Mouse (Mus musculus) MEL (cell line): Measurements from ENCODE around the gene Rab33a. TPM values are rescaled to one million over a fixed set of nuclear protein-coding genes. Genes with fewer than 3 reads are reported as not detected.

Experiments used
- DNase-seq: peaks from one replicate; pipeline ENCODE4 v3.0.0; 2011; ENCODE audit warnings: low read depth, low spot score
- H3K27ac ChIP-seq: 2 replicates; pipeline ENCODE4 v1.5.1; 2012; ENCODE audit warnings: low read depth, mild to moderate bottlenecking, control low read depth, low read length, moderate library complexity; ENCODE audit not compliant: control insufficient read depth
- H3K27me3 ChIP-seq, 2 experiments: fragments of 150-350 bp in 1 of 2; sonication (generic) in 1 of 2; 2 replicates each; pipeline ENCODE4 v1.6.1; 2012; ENCODE audit warnings: low read length in 2 of 2, mild to moderate bottlenecking in 2 of 2, improper control_type of control experiment in 1 of 2, moderate library complexity in 1 of 2; ENCODE audit not compliant: insufficient read depth in 2 of 2, control insufficient read depth in 1 of 2
- H3K36me3 ChIP-seq, 2 experiments: 2 replicates each; pipeline ENCODE4 v1.6.1; 2012 to 2014; ENCODE audit warnings: low read length in 2 of 2, improper control_type of control experiment in 1 of 2, inconsistent platforms in 1 of 2, mild to moderate bottlenecking in 1 of 2; ENCODE audit not compliant: insufficient read depth in 2 of 2, control insufficient read depth in 1 of 2
- H3K4me1 ChIP-seq, 2 experiments: fragments of 150-350 bp in 1 of 2; sonication (generic) in 1 of 2; 2 replicates each; pipeline ENCODE4 v1.6.1; 2012; ENCODE audit warnings: low read length in 2 of 2, improper control_type of control experiment in 1 of 2, mild to moderate bottlenecking in 1 of 2; ENCODE audit not compliant: insufficient read depth in 2 of 2, control insufficient read depth in 1 of 2
- H3K4me3 ChIP-seq, 2 experiments: fragments of 150-350 bp in 1 of 2; sonication (generic) in 1 of 2; 2 replicates each; pipeline ENCODE4 v1.5.1; 2012; ENCODE audit warnings: low read depth in 2 of 2, low read length in 2 of 2, mild to moderate bottlenecking in 2 of 2, moderate library complexity in 2 of 2, control low read depth in 1 of 2, improper control_type of control experiment in 1 of 2; ENCODE audit not compliant: control insufficient read depth in 1 of 2, insufficient read depth in 1 of 2
- H3K79me2 ChIP-seq: 2 replicates; pipeline ENCODE4 v1.6.1; 2012; ENCODE audit warnings: mild to moderate bottlenecking, low read length, moderate library complexity; ENCODE audit not compliant: control insufficient read depth, poor library complexity, insufficient read depth
- H3K9ac ChIP-seq: 2 replicates; pipeline ENCODE4 v1.6.1; 2012; ENCODE audit warnings: low read depth, mild to moderate bottlenecking, control low read depth, low read length, moderate library complexity; ENCODE audit not compliant: control insufficient read depth, poor library complexity, severe bottlenecking
- H3K9me3 ChIP-seq: fragments of 150-350 bp; sonication (generic); replicated peaks from 2 replicates; pipeline ENCODE4 v1.6.1; 2012; ENCODE audit warnings: mild to moderate bottlenecking, low read length, improper control_type of control experiment, moderate library complexity; ENCODE audit not compliant: insufficient read depth
- BHLHE40 ChIP-seq: IDR thresholded peaks from 2 replicates; pipeline ENCODE4 v1.6.1; 2012; ENCODE audit warnings: low read depth, mild to moderate bottlenecking, inconsistent platforms, low read length, improper control_type of control experiment, borderline replicate concordance
- CHD1 ChIP-seq: IDR thresholded peaks from 2 replicates; pipeline ENCODE4 v1.6.1; 2012; ENCODE audit warnings: low read depth, mild to moderate bottlenecking, inconsistent platforms, low read length, improper control_type of control experiment
- CTCF ChIP-seq, 3 experiments: IDR thresholded peaks in 2 of 3; conservative IDR thresholded peaks in 1 of 3; 2 replicates each; pipeline ENCODE4 v1.5.1; 2011 to 2012; ENCODE audit warnings: low read length in 3 of 3, low read depth in 2 of 3, mild to moderate bottlenecking in 2 of 3, improper control_type of control experiment in 1 of 3, inconsistent platforms in 1 of 3, mixed read lengths in 1 of 3, moderate library complexity in 1 of 3; ENCODE audit not compliant: control insufficient read depth in 1 of 3, insufficient read depth in 1 of 3, poor library complexity in 1 of 3, severe bottlenecking in 1 of 3
- E2F4 ChIP-seq: IDR thresholded peaks from 2 replicates; pipeline ENCODE4 v1.6.1; 2011; ENCODE audit warnings: low read depth, low read length, improper control_type of control experiment, borderline replicate concordance
- GATA1 ChIP-seq: IDR thresholded peaks from 2 replicates; pipeline ENCODE4 v1.6.1; 2011; ENCODE audit warnings: low read depth, low read length, improper control_type of control experiment
- HCFC1 ChIP-seq: IDR thresholded peaks from 2 replicates; pipeline ENCODE4 v1.6.1; 2012; ENCODE audit warnings: low read depth, mild to moderate bottlenecking, inconsistent platforms, low read length, improper control_type of control experiment, moderate library complexity
- MAFK ChIP-seq: IDR thresholded peaks from 2 replicates; pipeline ENCODE4 v1.6.1; 2011; ENCODE audit warnings: low read depth, mild to moderate bottlenecking, low read length, improper control_type of control experiment, borderline replicate concordance
- MAZ ChIP-seq: IDR thresholded peaks from 2 replicates; pipeline ENCODE4 v1.6.1; 2012; ENCODE audit warnings: low read depth, mild to moderate bottlenecking, inconsistent platforms, low read length, improper control_type of control experiment
- MXI1 ChIP-seq: IDR thresholded peaks from 2 replicates; pipeline ENCODE4 v1.6.1; 2011; ENCODE audit warnings: mild to moderate bottlenecking, low read depth, low read length, improper control_type of control experiment
- MYC ChIP-seq: IDR thresholded peaks from 2 replicates; pipeline ENCODE4 v1.6.1; 2011; ENCODE audit warnings: low read depth, mild to moderate bottlenecking, low read length, improper control_type of control experiment, moderate library complexity
- NELFE ChIP-seq: IDR thresholded peaks from 2 replicates; pipeline ENCODE4 v1.6.1; 2011; ENCODE audit warnings: low read depth, low read length, improper control_type of control experiment
- NRF1 ChIP-seq: IDR thresholded peaks from 2 replicates; pipeline ENCODE4 v1.6.1; 2014; ENCODE audit warnings: low read depth, mild to moderate bottlenecking, inconsistent platforms, low read length, improper control_type of control experiment, moderate library complexity; ENCODE audit not compliant: poor library complexity, insufficient read depth, severe bottlenecking
- POLR2A ChIP-seq, 2 experiments: IDR thresholded peaks; 2 replicates each; pipeline ENCODE4 v1.6.1; 2011 to 2012; ENCODE audit warnings: low read length in 2 of 2, mild to moderate bottlenecking in 2 of 2, control low read depth in 1 of 2, improper control_type of control experiment in 1 of 2, low read depth in 1 of 2, moderate library complexity in 1 of 2; ENCODE audit not compliant: control insufficient read depth in 1 of 2, insufficient read depth in 1 of 2, poor library complexity in 1 of 2
- POLR2AphosphoS2 ChIP-seq: IDR thresholded peaks from 2 replicates; pipeline ENCODE4 v1.6.1; 2011; ENCODE audit warnings: low read length, improper control_type of control experiment
- POLR2AphosphoS5 ChIP-seq: IDR thresholded peaks from 2 replicates; pipeline ENCODE4 v1.6.1; 2012; ENCODE audit warnings: low read depth, borderline replicate concordance, mild to moderate bottlenecking, inconsistent platforms, low read length, moderate library complexity, mixed read lengths
- RAD21 ChIP-seq: IDR thresholded peaks from 2 replicates; pipeline ENCODE4 v1.6.1; 2011; ENCODE audit warnings: mild to moderate bottlenecking, low read depth, low read length, improper control_type of control experiment
- RCOR1 ChIP-seq: IDR thresholded peaks from 2 replicates; pipeline ENCODE4 v1.6.1; 2012; ENCODE audit warnings: low read depth, mild to moderate bottlenecking, inconsistent platforms, low read length, improper control_type of control experiment
- SIN3A ChIP-seq: IDR thresholded peaks from 2 replicates; pipeline ENCODE4 v1.6.1; 2012; ENCODE audit warnings: low read length, improper control_type of control experiment, inconsistent platforms
- SMC3 ChIP-seq: IDR thresholded peaks from 2 replicates; pipeline ENCODE4 v1.6.1; 2011; ENCODE audit warnings: low read depth, low read length, improper control_type of control experiment
- TBP ChIP-seq: IDR thresholded peaks from 2 replicates; pipeline ENCODE4 v1.8.0; 2011; ENCODE audit warnings: low read depth, low read length, improper control_type of control experiment
- UBTF ChIP-seq: IDR thresholded peaks from 2 replicates; pipeline ENCODE4 v1.6.1; 2012; ENCODE audit warnings: low read depth, mild to moderate bottlenecking, inconsistent platforms, low read length, improper control_type of control experiment, moderate library complexity, borderline replicate concordance; ENCODE audit not compliant: insufficient read depth
- USF1 ChIP-seq: IDR thresholded peaks from 2 replicates; pipeline ENCODE4 v1.6.1; 2014; ENCODE audit warnings: low read depth, mild to moderate bottlenecking, inconsistent platforms, low read length, improper control_type of control experiment, moderate library complexity
- USF2 ChIP-seq, 2 experiments: IDR thresholded peaks; 2 replicates each; pipeline ENCODE4 v1.6.1; 2011 to 2012; ENCODE audit warnings: improper control_type of control experiment in 2 of 2, low read length in 2 of 2, borderline replicate concordance in 1 of 2, inconsistent platforms in 1 of 2, low read depth in 1 of 2, mild to moderate bottlenecking in 1 of 2; ENCODE audit not compliant: insufficient read depth in 1 of 2
- ZKSCAN1 ChIP-seq: IDR thresholded peaks from 2 replicates; pipeline ENCODE4 v1.6.1; 2012; ENCODE audit warnings: low read depth, mild to moderate bottlenecking, inconsistent platforms, low read length, improper control_type of control experiment, moderate library complexity
- ZMIZ1 ChIP-seq: IDR thresholded peaks from 2 replicates; pipeline ENCODE4 v1.6.1; 2012; ENCODE audit warnings: low read depth, mild to moderate bottlenecking, inconsistent platforms, low read length, improper control_type of control experiment, moderate library complexity
- ZNF384 ChIP-seq: IDR thresholded peaks from 2 replicates; pipeline ENCODE4 v1.6.1; 2012; ENCODE audit warnings: low read depth, mild to moderate bottlenecking, inconsistent platforms, low read length, improper control_type of control experiment
- polyA plus RNA-seq, 2 experiments: library from polyadenylated mRNA; stranded (reverse) in 1 of 2; unstranded in 1 of 2; fragments of >175 nt in 1 of 2; fragments of >200 nt in 1 of 2; gene quantifications; 2 replicates each; pipeline versions ENCODE4 v1.2.1 to v1.2.4; 2012; ENCODE audit warnings: low replicate concordance in 2 of 2, low read depth in 1 of 2; ENCODE audit not compliant: insufficient read length in 2 of 2, insufficient read depth in 1 of 2, missing spikeins in 1 of 2
- total RNA-seq: library from RNA; depleted of rRNA; stranded (reverse); fragments of 300-350 nt; gene quantifications from 2 replicates; pipeline ENCODE4 v1.2.3, GENCODE M21; 2012

The Rab33a gene
- total and polyA plus RNA-seq, 3 experiments, result 0.46 TPM; not detected in 2

- no peaks in the 10 kb centered on the region for H3K79me2 ChIP-seq
Observed at GRCm38 (mm10) chrX:48493763-48494162, 25.3 kb upstream of the Rab33a start.

GRCm38 (mm10) chrX:48513166-48513807 is 5.8 kb upstream of the Rab33a start, which contains the start of gene Aifm1:
TSS of gene Aifm1 (minus strand) at chrX:48513563.
- H3K9ac ChIP-seq, result peak within 1 kb of the TSS; percentile 96
- TF ChIP-seq HCFC1, result peak; percentile 79
- TF ChIP-seq ZKSCAN1, result no peak
- TF ChIP-seq NELFE, result peak; percentile 55
- TF ChIP-seq ZNF384, result no peak
- TF ChIP-seq RAD21, result no peak
- no peak for TF ChIP-seq MAFK
- TF ChIP-seq MXI1, result peak; percentile 9; the same call in 1 of the 2 replicates
- peak; percentile 61 to 66 for TF ChIP-seq POLR2A (IDR thresholded peaks at IDR 0.05; ENCODE audit: control insufficient read depth in 1 of 2, insufficient read depth in 1 of 2, low read depth in 1 of 2, low read length in 2 of 2, poor library complexity in 1 of 2)
- peak; percentile 33; the same call in 1 of the 2 replicates for TF ChIP-seq TBP
- TF ChIP-seq SIN3A, result no peak; the same call in 1 of the 2 replicates
- TF ChIP-seq E2F4, result no peak
- peak; percentile 36; the same call in 1 of the 2 replicates for TF ChIP-seq ZMIZ1
- no peak for TF ChIP-seq BHLHE40
- 0 out of 2 replicates have a peak, but pooled peaks have one; percentile 12 for TF ChIP-seq MYC
- TF ChIP-seq RCOR1, result no peak
- peak; percentile 98 for TF ChIP-seq NRF1
- no peak for TF ChIP-seq UBTF
- TF ChIP-seq MAZ, result no peak
- peak within 1 kb of the TSS; percentile 90 for H3K27ac ChIP-seq
- H3K4me3 ChIP-seq, result peak within 1 kb of the TSS; percentile 85 to 96
- peaks cover 0 to 10% of the 10 kb centered on the region in 2 experiments; a peak in 2 of 4 replicates for H3K36me3 ChIP-seq
- H3K9me3 ChIP-seq, result no peaks in the 10 kb centered on the region
- no peaks in the 10 kb centered on the region for H3K27me3 ChIP-seq
- peak; percentile 95 for DNase-seq
- H3K79me2 ChIP-seq, result peaks cover 16% of the 10 kb centered on the region
- H3K4me1 ChIP-seq, result peaks cover 5 to 6% of the 10 kb centered on the region in 2 experiments; a peak in 3 of 4 replicates

More at GRCm38 (mm10) chrX:48493763-48494162, 25.3 kb upstream of the Rab33a start:
- DNase-seq, result no peak
- Histone ChIP-seq H3K27me3 (no peaks in the 10 kb centered on the region), H3K27ac (no peak overlapping the region), H3K36me3 (peaks cover 0 to 3% of the 10 kb centered on the region in 2 experiments; a peak in 2 of 4 replicates), H3K4me3 (no peak overlapping the region), H3K9me3 (no peaks in the 10 kb centered on the region), H3K9ac (no peak overlapping the region), H3K4me1 (no peaks in the 10 kb centered on the region)
- TF ChIP-seq SMC3 (no peak), CHD1 (no peak), USF2 (IDR thresholded peaks at IDR 0.05; ENCODE audit: borderline replicate concordance in 1 of 2, insufficient read depth in 1 of 2, low read depth in 1 of 2, low read length in 2 of 2) (no peak), POLR2AphosphoS5 (no peak), MAFK (no peak), POLR2AphosphoS2 (no peak), HCFC1 (no peak), USF1 (no peak), CTCF (IDR thresholded peaks at IDR 0.05 in 2 of 3, conservative IDR thresholded peaks at IDR 0.05 in 1 of 3; ENCODE audit: control insufficient read depth in 1 of 3, insufficient read depth in 1 of 3, low read depth in 2 of 3, low read length in 3 of 3, poor library complexity in 1 of 3, severe bottlenecking in 1 of 3) (no peak), NELFE (no peak), GATA1 (no peak), E2F4 (no peak)
